Mouse (Mus musculus): Measurements from ENCODE around the gene Zkscan4. TPM values are rescaled to one million over a fixed set of nuclear protein-coding genes. Genes with fewer than 3 reads are reported as not detected.
A peak's percentile ranks its signal among the peaks of the same experiment; 100 is the strongest.

The Zkscan4 gene
- polyA plus RNA-seq, 1 experiment from 2014 or later, result 4.2 TPM

MicroRNAs within 50 kb of the gene (microRNA counts, 519-probe panel; counts per million panel counts)
- microRNA mmu-miR-1896, result 3,768 counts per million, percentile 56 among the panel's probes with 10 or more counts

Small RNAs within 50 kb of the gene (microRNA-seq; reads per million reads assigned to microRNA genes)
- not detected for gene Mir1896 (ENCODE audit: borderline number of aligned reads)

Other genes with a start within 250 kb of the Zkscan4 start
- gene Gpx5, start 186.2 kb upstream of the Zkscan4 start, polyA plus RNA-seq (2014; fragmentation: Nextera tagmentation; extraction: Ambion mirVana), result not detected in 2 replicates
- gene Gpx6, start 166.8 kb upstream of the Zkscan4 start, polyA plus RNA-seq (2014; fragmentation: Nextera tagmentation; extraction: Ambion mirVana), result 0.41 and 0.67 TPM in 2 replicates
- not detected in 2 replicates for gene Olfr1367, start 132.0 kb upstream of the Zkscan4 start, polyA plus RNA-seq (2014; fragmentation: Nextera tagmentation; extraction: Ambion mirVana)
- 20.5 and 21.5 TPM in 2 replicates for gene Zscan12, start 116.1 kb upstream of the Zkscan4 start, polyA plus RNA-seq (2014; fragmentation: Nextera tagmentation; extraction: Ambion mirVana)
- gene Zkscan3, start 76.2 kb upstream of the Zkscan4 start, polyA plus RNA-seq (2014; fragmentation: Nextera tagmentation; extraction: Ambion mirVana), result 84.9 and 89.5 TPM in 2 replicates
- 5.6 and 6.2 TPM in 2 replicates for gene Pgbd1, start 37.8 kb upstream of the Zkscan4 start, polyA plus RNA-seq (2014; fragmentation: Nextera tagmentation; extraction: Ambion mirVana)
- 17.9 and 19.3 TPM in 2 replicates for gene Zscan26, start 25.2 kb upstream of the Zkscan4 start, polyA plus RNA-seq (2014; fragmentation: Nextera tagmentation; extraction: Ambion mirVana)
- gene Nkapl, start 10.4 kb upstream of the Zkscan4 start, polyA plus RNA-seq (2014; fragmentation: Nextera tagmentation; extraction: Ambion mirVana), result 1.9 and 3.1 TPM in 2 replicates
- gene Gm10065, start 534 bp downstream of the Zkscan4 start, polyA plus RNA-seq (2014; fragmentation: Nextera tagmentation; extraction: Ambion mirVana), result not detected in 2 replicates
- gene AK157302, start 16.3 kb downstream of the Zkscan4 start, polyA plus RNA-seq (2014; fragmentation: Nextera tagmentation; extraction: Ambion mirVana), result 0.35 and 0.41 TPM in 2 replicates
- 1.9 and 5.2 TPM in 2 replicates for gene Gm11273, start 22.5 kb downstream of the Zkscan4 start, polyA plus RNA-seq (2014; fragmentation: Nextera tagmentation; extraction: Ambion mirVana)
- gene Zkscan8, start 52.2 kb downstream of the Zkscan4 start, polyA plus RNA-seq (2014; fragmentation: Nextera tagmentation; extraction: Ambion mirVana), result 8.7 and 11.9 TPM in 2 replicates
- gene Olfr1366, start 63.9 kb downstream of the Zkscan4 start, polyA plus RNA-seq (2014; fragmentation: Nextera tagmentation; extraction: Ambion mirVana), result 0.13 and 0.24 TPM in 2 replicates
- gene Olfr1535, start 81.0 kb downstream of the Zkscan4 start, polyA plus RNA-seq (2014; fragmentation: Nextera tagmentation; extraction: Ambion mirVana), result not detected in 2 replicates
- not detected in 2 replicates for gene Olfr1364, start 102.9 kb downstream of the Zkscan4 start, polyA plus RNA-seq (2014; fragmentation: Nextera tagmentation; extraction: Ambion mirVana)
- gene Olfr1362, start 135.1 kb downstream of the Zkscan4 start, polyA plus RNA-seq (2014; fragmentation: Nextera tagmentation; extraction: Ambion mirVana), result not detected in 2 replicates
- gene Olfr11, start 163.6 kb downstream of the Zkscan4 start, polyA plus RNA-seq (2014; fragmentation: Nextera tagmentation; extraction: Ambion mirVana), result not detected in 2 replicates
- not detected in 2 replicates for gene Olfr1361, start 184.5 kb downstream of the Zkscan4 start, polyA plus RNA-seq (2014; fragmentation: Nextera tagmentation; extraction: Ambion mirVana)
- gene Olfr1360, start 198.5 kb downstream of the Zkscan4 start, polyA plus RNA-seq (2014; fragmentation: Nextera tagmentation; extraction: Ambion mirVana), result not detected in 2 replicates
- gene Olfr1359, start 219.2 kb downstream of the Zkscan4 start, polyA plus RNA-seq (2014; fragmentation: Nextera tagmentation; extraction: Ambion mirVana), result not detected in 2 replicates
- 4.6 TPM in 2 replicates for gene Hist1h2bl, start 237.2 kb downstream of the Zkscan4 start, polyA plus RNA-seq (2014; fragmentation: Nextera tagmentation; extraction: Ambion mirVana)
- gene Hist1h2ai, start 237.5 kb downstream of the Zkscan4 start, polyA plus RNA-seq (2014; fragmentation: Nextera tagmentation; extraction: Ambion mirVana), result 26.6 and 30.4 TPM in 2 replicates
- 9.7 and 14.7 TPM in 2 replicates for gene Hist1h3h, start 238.8 kb downstream of the Zkscan4 start, polyA plus RNA-seq (2014; fragmentation: Nextera tagmentation; extraction: Ambion mirVana)
- gene Hist1h2bm, start 243.1 kb downstream of the Zkscan4 start, polyA plus RNA-seq (2014; fragmentation: Nextera tagmentation; extraction: Ambion mirVana), result 6.3 and 6.4 TPM in 2 replicates

All from embryonic facial prominence, embryonic 11.5 days (tissue).